Mouse (Mus musculus): ENCODE data around the gene Klc1. TPM values are rescaled to one million over a fixed set of nuclear protein-coding genes. Genes with fewer than 3 reads are reported as not detected.

The Klc1 gene
- polyA plus RNA-seq, 1 experiment from 2014 or later = 603 TPM

DNA sequence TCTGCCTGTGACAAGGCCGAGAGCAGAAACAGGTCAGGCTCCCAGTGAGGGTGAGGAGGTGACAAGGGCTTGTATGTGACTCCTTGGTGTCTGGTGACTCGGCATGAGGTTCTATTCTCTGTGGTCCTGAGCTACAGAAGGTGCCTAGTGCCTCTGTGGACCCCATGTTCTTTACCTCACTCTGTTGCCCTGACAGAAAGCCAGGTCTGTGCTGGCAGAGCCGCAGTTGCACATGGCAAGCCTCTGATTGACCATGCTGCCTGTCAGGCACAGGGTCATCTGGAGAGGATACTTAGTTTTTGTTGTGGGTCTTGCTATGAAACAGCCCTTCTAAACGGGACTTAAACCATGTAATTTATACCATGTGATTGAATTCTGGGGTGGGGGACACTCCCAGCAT lies 63.3 kb downstream of the Klc1 start:
- H3K9me3 ChIP-seq = no peaks in the 10 kb centered on the region
- H3K27me3 ChIP-seq = no peaks in the 10 kb centered on the region
- ATAC-seq (ENCODE audit: low read depth) = no peak
- WGBS = 73% methylated on average over 4 of the region's 4 CpGs
- peaks cover 40% of the 10 kb centered on the region for H3K36me3 ChIP-seq
- H3K4me3 ChIP-seq = no peak overlapping the region
- 0 out of 2 replicates have a peak, but pooled peaks cover 2% of the 10 kb centered on the region for H3K4me1 ChIP-seq (replicated peaks)
- no peak overlapping the region for H3K27ac ChIP-seq (replicated peaks)
- H3K4me2 ChIP-seq = no peak overlapping the region
- H3K9ac ChIP-seq = peak overlapping the region; percentile 43; the same call in 1 of the 2 replicates

GRCm38 (mm10) chr12:111827556-111827955 lies 68.9 kb downstream of the Klc1 start:
- no peak for ATAC-seq (ENCODE audit: low read depth)
- no peaks in the 10 kb centered on the region for H3K27me3 ChIP-seq
- H3K4me2 ChIP-seq = no peak overlapping the region
- no peaks in the 10 kb centered on the region for H3K9me3 ChIP-seq
- H3K4me1 ChIP-seq (replicated peaks) = 0 out of 2 replicates have a peak, but pooled peaks cover 4% of the 10 kb centered on the region
- peaks cover 95% of the 10 kb centered on the region for H3K36me3 ChIP-seq
- no peak overlapping the region for H3K27ac ChIP-seq (replicated peaks)
- 90% methylated on average over 12 of the region's 12 CpGs for WGBS
- H3K9ac ChIP-seq = no peak overlapping the region
- no peak overlapping the region for H3K4me3 ChIP-seq

- peaks cover 99% of the 10 kb centered on the region for H3K36me3 ChIP-seq
- H3K9ac ChIP-seq = no peak overlapping the region
- no peak overlapping the region for H3K4me3 ChIP-seq
- 0 out of 2 replicates have a peak, but pooled peaks cover 4% of the 10 kb centered on the region for H3K4me1 ChIP-seq (replicated peaks)
- ATAC-seq (ENCODE audit: low read depth) = no peak
- no peak overlapping the region for H3K27ac ChIP-seq (replicated peaks)
- 34% methylated on average over 5 of the region's 5 CpGs for WGBS
- H3K4me2 ChIP-seq = no peak overlapping the region
- H3K27me3 ChIP-seq = no peaks in the 10 kb centered on the region
- no peaks in the 10 kb centered on the region for H3K9me3 ChIP-seq
These were observed 70.8 kb downstream of the Klc1 start for GRCm38 (mm10) chr12:111829447-111829846.

DNA sequence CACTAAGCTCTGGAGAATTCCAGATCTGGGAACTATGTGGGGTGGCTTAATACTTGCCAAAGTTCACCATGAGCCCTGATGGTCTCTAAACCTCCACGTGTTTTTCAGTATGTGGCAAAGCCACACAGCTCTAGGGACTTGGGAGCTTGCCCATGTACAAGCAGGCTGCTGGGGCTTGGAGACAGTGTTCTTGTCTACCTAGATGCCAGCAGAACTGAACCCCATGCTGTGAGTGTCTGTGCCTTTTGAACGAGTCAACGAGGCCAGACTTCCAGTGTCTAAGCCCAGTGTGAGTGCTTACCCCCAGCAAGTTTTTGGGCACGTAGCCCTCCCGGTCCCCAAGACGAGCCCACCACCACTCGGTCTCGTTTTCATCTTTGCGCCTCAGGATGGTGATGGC lies 71.3 kb downstream of the Klc1 start:
- H3K27me3 ChIP-seq = no peaks in the 10 kb centered on the region
- 84% methylated on average over 9 of the region's 9 CpGs for WGBS
- ATAC-seq (ENCODE audit: low read depth) = no peak
- no peak overlapping the region for H3K27ac ChIP-seq (replicated peaks)
- no peaks in the 10 kb centered on the region for H3K9me3 ChIP-seq
- H3K36me3 ChIP-seq = peaks cover 99% of the 10 kb centered on the region
- no peak overlapping the region for H3K4me3 ChIP-seq
- H3K4me1 ChIP-seq (replicated peaks) = 0 out of 2 replicates have a peak, but pooled peaks cover 4% of the 10 kb centered on the region
- no peak overlapping the region for H3K9ac ChIP-seq
- H3K4me2 ChIP-seq = no peak overlapping the region

GRCm38 (mm10) chr12:111830375-111830774 lies 71.7 kb downstream of the Klc1 start:
- Histone ChIP-seq H3K36me3 (peaks cover 98% of the 10 kb centered on the region), H3K27ac (replicated peaks) (no peak overlapping the region), H3K4me1 (replicated peaks) (0 out of 2 replicates have a peak, but pooled peaks cover 4% of the 10 kb centered on the region), H3K27me3 (no peaks in the 10 kb centered on the region), H3K9me3 (no peaks in the 10 kb centered on the region), H3K4me3 (no peak overlapping the region), H3K4me2 (no peak overlapping the region), H3K9ac (no peak overlapping the region)
- no peak for ATAC-seq (ENCODE audit: low read depth)
- 89% methylated on average over 10 of the region's 10 CpGs for WGBS

GRCm38 (mm10) chr12:111832643-111833042 lies 74.0 kb downstream of the Klc1 start:
- H3K4me3 ChIP-seq = no peak overlapping the region
- WGBS = 81% methylated on average over 5 of the region's 5 CpGs
- no peak for ATAC-seq (ENCODE audit: low read depth)

DNA sequence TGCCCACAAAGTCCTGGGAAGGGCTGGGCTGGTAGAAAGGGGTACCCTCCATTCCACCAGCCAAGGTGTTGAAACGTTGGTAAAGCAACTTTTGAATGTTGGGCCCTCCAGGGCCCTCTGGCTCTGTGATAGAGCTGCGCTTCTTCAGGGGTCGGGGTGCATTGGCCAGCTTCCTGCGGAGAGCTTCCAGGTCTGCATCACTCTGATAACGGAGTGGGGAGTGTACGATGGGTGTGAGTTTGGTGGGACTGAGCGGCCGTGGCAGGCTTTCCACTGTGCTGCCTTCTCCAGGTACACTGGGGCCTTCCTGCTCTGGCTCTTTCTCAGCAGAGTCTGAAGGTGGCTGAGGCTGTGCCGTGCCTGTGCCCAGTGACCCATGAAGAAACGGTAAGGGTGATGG lies 74.8 kb downstream of the Klc1 start:
- H3K36me3 ChIP-seq = peaks cover 96% of the 10 kb centered on the region
- 0 out of 2 replicates have a peak, but pooled peaks cover 4% of the 10 kb centered on the region for H3K4me1 ChIP-seq (replicated peaks)
- no peak overlapping the region for H3K9ac ChIP-seq
- no peaks in the 10 kb centered on the region for H3K9me3 ChIP-seq
- H3K27me3 ChIP-seq = no peaks in the 10 kb centered on the region
- H3K27ac ChIP-seq (replicated peaks) = no peak overlapping the region
- no peak for ATAC-seq (ENCODE audit: low read depth)
- no peak overlapping the region for H3K4me2 ChIP-seq
- no peak overlapping the region for H3K4me3 ChIP-seq
- WGBS = 92% methylated on average over 10 of the region's 10 CpGs

More at GRCm38 (mm10) chr12:111832643-111833042, 74.0 kb downstream of the Klc1 start:
- Histone ChIP-seq H3K4me2 (no peak overlapping the region), H3K9me3 (no peaks in the 10 kb centered on the region), H3K4me1 (replicated peaks) (0 out of 2 replicates have a peak, but pooled peaks cover 4% of the 10 kb centered on the region), H3K27me3 (no peaks in the 10 kb centered on the region), H3K27ac (replicated peaks) (no peak overlapping the region), H3K9ac (no peak overlapping the region), H3K36me3 (peaks cover 96% of the 10 kb centered on the region)

GRCm38 (mm10) chr12:111842565-111843433 lies 84.2 kb downstream of the Klc1 start:
- 81% methylated on average over 15 of the region's 15 CpGs for WGBS
- no peak overlapping the region for H3K4me2 ChIP-seq
- no peaks in the 10 kb centered on the region for H3K9me3 ChIP-seq
- no peak overlapping the region for H3K9ac ChIP-seq
- no peak for ATAC-seq (ENCODE audit: low read depth)
- peaks cover 49% of the 10 kb centered on the region for H3K36me3 ChIP-seq
- no peaks in the 10 kb centered on the region for H3K27me3 ChIP-seq
- no peaks in the 10 kb centered on the region for H3K4me1 ChIP-seq (replicated peaks)
- H3K27ac ChIP-seq (replicated peaks) = no peak overlapping the region
- H3K4me3 ChIP-seq = no peak overlapping the region

DNA sequence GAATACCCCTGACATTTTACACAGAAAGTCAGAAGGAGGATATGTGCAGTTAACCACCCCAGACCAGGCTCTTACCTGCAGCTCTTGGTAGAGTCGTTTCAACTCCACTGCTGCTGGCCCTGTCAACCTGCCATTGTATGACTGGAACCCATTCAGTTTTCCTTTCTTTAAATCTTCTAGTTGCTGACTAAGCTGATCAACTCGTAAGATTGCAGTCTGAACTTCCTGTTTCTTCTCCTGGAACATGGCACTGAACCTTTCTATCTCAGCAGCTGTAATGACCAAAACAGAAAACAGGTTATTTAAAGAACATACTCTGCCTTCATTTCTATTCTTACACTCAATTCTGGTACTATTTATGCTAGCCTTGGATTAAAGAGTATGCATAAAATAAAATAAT lies 84.8 kb downstream of the Klc1 start:
- Histone ChIP-seq H3K9ac (no peak overlapping the region), H3K4me2 (no peak overlapping the region), H3K4me1 (replicated peaks) (no peaks in the 10 kb centered on the region), H3K27me3 (no peaks in the 10 kb centered on the region), H3K27ac (replicated peaks) (no peak overlapping the region), H3K9me3 (no peaks in the 10 kb centered on the region), H3K36me3 (peaks cover 42% of the 10 kb centered on the region), H3K4me3 (no peak overlapping the region)
- WGBS = 60% methylated on average over 2 of the region's 2 CpGs
- no peak for ATAC-seq (ENCODE audit: low read depth)

DNA sequence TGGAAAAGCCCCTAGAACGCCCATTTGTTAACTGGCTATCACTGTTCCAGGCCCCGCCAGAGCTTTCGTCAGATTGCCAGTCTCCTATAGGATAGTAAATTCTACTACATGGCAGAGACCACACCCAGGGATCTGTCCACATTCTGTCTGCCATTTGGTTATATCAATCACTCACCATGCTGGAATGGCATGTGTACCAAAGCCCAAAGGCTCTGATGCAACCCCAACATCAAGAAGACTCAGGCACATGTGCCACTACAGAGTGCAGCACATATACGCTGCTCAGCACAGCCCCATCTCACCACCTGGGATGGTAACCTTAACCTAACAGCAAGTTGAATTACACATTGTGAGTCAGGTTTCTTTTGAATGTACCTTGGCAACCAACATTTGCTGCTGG lies 87.3 kb downstream of the Klc1 start:
- Histone ChIP-seq H3K4me3 (no peak overlapping the region), H3K4me2 (no peak overlapping the region), H3K27me3 (no peaks in the 10 kb centered on the region), H3K9ac (no peak overlapping the region), H3K27ac (replicated peaks) (no peak overlapping the region), H3K36me3 (peaks cover 17% of the 10 kb centered on the region), H3K4me1 (replicated peaks) (no peaks in the 10 kb centered on the region), H3K9me3 (no peaks in the 10 kb centered on the region)
- no peak for ATAC-seq (ENCODE audit: low read depth)
- WGBS = 88% methylated on average over 4 of the region's 4 CpGs

- no peak for ATAC-seq (ENCODE audit: low read depth)
- Histone ChIP-seq H3K4me3 (no peak overlapping the region), H3K27ac (replicated peaks) (no peak overlapping the region), H3K4me2 (no peak overlapping the region), H3K36me3 (peaks cover 12% of the 10 kb centered on the region), H3K9me3 (no peaks in the 10 kb centered on the region), H3K27me3 (no peaks in the 10 kb centered on the region), H3K4me1 (replicated peaks) (no peaks in the 10 kb centered on the region), H3K9ac (no peak overlapping the region)
- WGBS = 88% methylated on average over 10 of the region's 10 CpGs
These were observed 88.2 kb downstream of the Klc1 start for GRCm38 (mm10) chr12:111846815-111847214.

DNA sequence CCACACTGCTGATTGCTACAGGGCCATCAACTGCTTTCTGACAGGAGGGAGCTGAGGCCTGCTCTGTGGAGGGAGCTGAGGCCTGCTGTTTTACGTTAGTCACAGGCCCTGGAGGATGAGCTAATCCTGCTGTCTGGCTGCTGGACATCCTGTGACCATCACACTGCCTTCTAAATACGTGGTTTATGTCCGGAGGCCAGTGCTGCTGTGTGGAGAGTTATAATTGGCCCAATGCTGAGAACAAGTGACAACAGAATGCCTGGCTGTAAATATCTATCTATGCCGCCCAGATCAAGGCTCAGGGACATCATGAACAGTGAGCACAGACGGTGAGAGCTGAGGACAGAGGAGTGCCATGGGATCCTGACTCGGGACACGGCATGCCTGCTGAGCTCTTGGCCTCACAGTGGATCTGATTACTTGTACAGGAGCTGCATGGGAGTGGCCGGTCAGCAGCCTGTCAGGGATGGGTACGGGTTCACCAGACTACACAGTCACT lies 89.7 kb downstream of the Klc1 start:
- Histone ChIP-seq H3K4me1 (replicated peaks) (no peaks in the 10 kb centered on the region), H3K27ac (replicated peaks) (no peak overlapping the region), H3K4me3 (no peak overlapping the region), H3K27me3 (no peaks in the 10 kb centered on the region), H3K9ac (no peak overlapping the region), H3K9me3 (no peaks in the 10 kb centered on the region), H3K36me3 (peaks cover 2% of the 10 kb centered on the region), H3K4me2 (no peak overlapping the region)
- ATAC-seq (ENCODE audit: low read depth) = no peak
- 67% methylated on average over 9 of the region's 9 CpGs for WGBS
